Mouse (Mus musculus) myocyte (in vitro differentiated cells): ENCODE data around the gene Diaph3. TPM values are rescaled to one million over a fixed set of nuclear protein-coding genes. Genes with fewer than 3 reads are reported as not detected.

Experiments used
- H3K27me3 ChIP-seq: one replicate; pipeline ENCODE4 v1.6.1; 2011; ENCODE audit not compliant: control insufficient read depth, insufficient read depth, insufficient read length
- H3K36me3 ChIP-seq: one replicate; pipeline ENCODE4 v1.6.1; 2011; ENCODE audit not compliant: control insufficient read depth, insufficient read depth
- H3K4me2 ChIP-seq: one replicate; pipeline ENCODE4 v1.6.1; 2011; ENCODE audit warnings: low read depth, control low read depth
- H3K4me3 ChIP-seq: one replicate; pipeline ENCODE4 v1.5.1; 2011; ENCODE audit warnings: mild to moderate bottlenecking, control low read depth, moderate library complexity
- H3K79me2 ChIP-seq: one replicate; pipeline ENCODE4 v1.6.1; 2011; ENCODE audit not compliant: control insufficient read depth, insufficient read depth
- H3ac ChIP-seq: one replicate; pipeline ENCODE4 v1.6.1; 2011; ENCODE audit not compliant: control insufficient read depth, insufficient read length
- CEBPB ChIP-seq: IDR thresholded peaks from 2 replicates; pipeline ENCODE4 v1.6.1; 2011; ENCODE audit warnings: mild to moderate bottlenecking, moderate library complexity; ENCODE audit not compliant: poor library complexity, insufficient read depth, severe bottlenecking
- E2F4 ChIP-seq: IDR thresholded peaks from one replicate; pipeline ENCODE4 v1.6.1; 2011; ENCODE audit warnings: mild to moderate bottlenecking, control low read depth, moderate library complexity; ENCODE audit not compliant: insufficient read depth
- MAX ChIP-seq: IDR thresholded peaks from one replicate; pipeline ENCODE4 v1.6.1; 2011; ENCODE audit warnings: low read depth, mild to moderate bottlenecking, control low read depth
- MYOD1 ChIP-seq, 3 experiments: IDR thresholded peaks; one replicate each; pipeline ENCODE4 v1.6.1; 2011; ENCODE audit warnings: control low read depth in 2 of 3, low read depth in 2 of 3, mild to moderate bottlenecking in 2 of 3, moderate library complexity in 1 of 3; ENCODE audit not compliant: insufficient read length in 2 of 3, control insufficient read depth in 1 of 3
- MYOG ChIP-seq, 3 experiments: IDR thresholded peaks; one replicate each; pipeline ENCODE4 v1.6.1; 2011; ENCODE audit warnings: control low read depth in 2 of 3, low read depth in 2 of 3, mild to moderate bottlenecking in 2 of 3; ENCODE audit not compliant: insufficient read length in 2 of 3, control insufficient read depth in 1 of 3, insufficient read depth in 1 of 3
- POLR2A ChIP-seq: IDR thresholded peaks from one replicate; pipeline ENCODE4 v1.6.1; 2011; ENCODE audit warnings: low read depth, mild to moderate bottlenecking, control low read depth, moderate library complexity; ENCODE audit not compliant: insufficient read length
- POLR2AphosphoS2 ChIP-seq: IDR thresholded peaks from one replicate; pipeline ENCODE4 v1.6.1; 2011; ENCODE audit warnings: low read depth, control low read depth; ENCODE audit not compliant: insufficient read length
- REST ChIP-seq: IDR thresholded peaks from one replicate; pipeline ENCODE4 v1.6.1; 2011; ENCODE audit warnings: mild to moderate bottlenecking, control low read depth, moderate library complexity; ENCODE audit not compliant: insufficient read depth, insufficient read length
- SRF ChIP-seq: IDR thresholded peaks from one replicate; pipeline ENCODE4 v1.6.1; 2011; ENCODE audit warnings: low read depth; ENCODE audit not compliant: control insufficient read depth, insufficient read length
- TCF12 ChIP-seq: IDR thresholded peaks from one replicate; pipeline ENCODE4 v1.6.1; 2011; ENCODE audit warnings: mild to moderate bottlenecking, control low read depth; ENCODE audit not compliant: poor library complexity, insufficient read depth, severe bottlenecking
- TCF3 ChIP-seq: IDR thresholded peaks from one replicate; pipeline ENCODE4 v1.6.1; 2011; ENCODE audit warnings: low read depth, control low read depth; ENCODE audit not compliant: insufficient read length
- USF1 ChIP-seq: IDR thresholded peaks from one replicate; pipeline ENCODE4 v1.6.1; 2011; ENCODE audit warnings: low read depth, mild to moderate bottlenecking, control low read depth, moderate library complexity
- polyA plus RNA-seq: library from polyadenylated mRNA; unstranded; fragments of >200 nt; fragmentation: generic; extraction: Trizol; gene quantifications from one replicate; pipeline ENCODE4 v1.2.1, GENCODE M21; 2012; ENCODE audit warnings: missing spikeins

Gene Diaph3
- polyA plus RNA-seq, 1 experiment, result 5.7 TPM

DNA sequence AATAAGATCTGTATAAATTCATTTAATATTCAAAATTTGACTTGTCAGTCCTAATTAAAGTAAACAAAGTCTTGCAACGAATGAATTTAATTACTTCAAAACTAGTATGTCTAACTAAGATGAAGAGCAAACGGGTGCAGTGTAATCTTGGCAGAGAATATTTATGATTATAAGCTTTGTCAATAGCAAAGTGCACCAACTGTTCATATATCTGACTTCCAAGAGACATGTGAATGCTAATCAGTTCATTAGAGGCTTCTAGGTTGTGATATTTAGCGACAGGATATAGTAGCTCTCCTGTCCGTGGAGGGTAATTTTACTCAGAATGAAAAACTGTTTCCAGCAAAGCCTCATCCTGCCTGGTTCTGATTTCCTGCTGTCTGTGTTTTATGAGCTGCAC is 308.0 kb downstream of the Diaph3 start:
- H3K36me3 ChIP-seq, result no peaks in the 10 kb centered on the region
- no peaks in the 10 kb centered on the region for H3K27me3 ChIP-seq
- no peaks in the 10 kb centered on the region for H3K79me2 ChIP-seq
- no peak for TF ChIP-seq USF1
- no peak for TF ChIP-seq MAX
- TF ChIP-seq CEBPB, result no peak
- no peak for TF ChIP-seq E2F4
- no peak for TF ChIP-seq POLR2A
- no peak for TF ChIP-seq TCF3
- no peak for TF ChIP-seq SRF
- no peak for TF ChIP-seq MYOG (IDR thresholded peaks at IDR 0.05; ENCODE audit: control insufficient read depth in 1 of 3, insufficient read depth in 1 of 3, insufficient read length in 2 of 3, low read depth in 2 of 3)
- TF ChIP-seq POLR2AphosphoS2, result no peak
- TF ChIP-seq REST, result no peak
- TF ChIP-seq MYOD1 (IDR thresholded peaks at IDR 0.05; ENCODE audit: control insufficient read depth in 1 of 3, insufficient read length in 2 of 3, low read depth in 2 of 3), result no peak
- TF ChIP-seq TCF12, result no peak
- H3K4me3 ChIP-seq, result no peak overlapping the region
- H3K4me2 ChIP-seq, result no peak overlapping the region
- H3ac ChIP-seq, result no peak overlapping the region

DNA sequence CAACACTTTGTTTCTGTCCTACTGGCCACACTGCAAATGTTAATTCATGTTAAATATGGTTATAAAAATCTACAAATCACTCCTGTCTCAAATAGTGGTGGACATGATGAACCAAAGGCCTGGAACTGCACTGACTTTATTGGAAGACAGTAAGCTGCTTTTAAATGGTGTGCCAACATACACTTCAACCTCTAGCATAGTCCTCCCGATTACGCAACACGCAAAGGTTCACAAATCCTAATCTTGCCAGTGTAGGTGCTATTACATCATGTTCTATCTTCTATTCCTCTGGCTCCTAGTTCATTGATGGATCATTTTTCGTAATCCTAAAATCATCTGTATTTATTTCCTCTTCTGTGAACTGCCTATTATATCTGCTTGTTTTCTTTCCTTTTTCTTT is 324.8 kb downstream of the Diaph3 start:
- TF ChIP-seq POLR2A (no peak), CEBPB (0 out of 2 replicates have a peak, but pooled peaks have one; percentile 28)

DNA sequence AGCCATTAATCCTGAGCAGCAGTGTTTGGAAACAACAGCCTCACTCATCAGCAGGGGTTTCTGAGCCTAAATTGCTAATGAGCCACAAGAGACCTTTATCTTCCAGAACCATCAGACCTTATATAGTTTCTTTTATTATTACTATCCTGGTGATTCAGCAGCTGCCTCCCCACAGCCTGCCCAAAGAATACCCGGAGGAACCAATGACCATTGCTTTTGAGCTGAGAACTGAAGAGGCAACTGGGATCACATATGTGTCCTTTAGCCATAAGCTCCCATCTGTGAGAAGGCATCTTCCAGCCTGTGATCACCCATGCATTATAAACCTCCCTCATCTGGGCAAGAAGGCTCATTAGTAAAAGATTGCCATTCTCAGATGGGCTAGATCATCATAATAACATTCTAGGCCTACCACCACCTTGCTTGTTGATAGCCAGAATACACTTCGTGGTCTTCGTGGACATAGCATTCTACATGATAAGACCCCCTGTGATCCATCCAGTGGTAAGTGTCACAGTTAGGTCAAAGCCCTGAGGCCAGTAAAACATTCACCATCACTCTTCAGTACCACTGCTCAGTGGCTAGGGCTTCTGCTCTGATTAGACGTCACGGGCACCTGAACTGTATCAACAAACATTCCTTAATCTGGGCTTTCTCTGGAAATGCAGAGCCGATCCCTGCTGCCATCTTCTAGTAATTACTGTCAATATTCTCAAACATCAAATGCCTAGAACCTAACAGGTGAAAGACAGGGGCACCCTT is 352.0 kb downstream of the Diaph3 start:
- no peaks in the 10 kb centered on the region for H3K36me3 ChIP-seq
- H3K27me3 ChIP-seq, result no peaks in the 10 kb centered on the region
- H3K4me3 ChIP-seq, result no peak overlapping the region
- TF ChIP-seq POLR2AphosphoS2 (no peak), MAX (no peak), TCF12 (no peak), TCF3 (no peak), CEBPB (no peak), REST (no peak)
- no peak overlapping the region for H3ac ChIP-seq
- H3K79me2 ChIP-seq, result no peaks in the 10 kb centered on the region
- no peak overlapping the region for H3K4me2 ChIP-seq

More for the DNA sequence above, 324.8 kb downstream of the Diaph3 start:
- Histone ChIP-seq H3K27me3 (no peaks in the 10 kb centered on the region), H3ac (no peak overlapping the region), H3K4me2 (no peak overlapping the region), H3K79me2 (no peaks in the 10 kb centered on the region), H3K36me3 (peaks cover 6% of the 10 kb centered on the region), H3K4me3 (no peak overlapping the region)

DNA sequence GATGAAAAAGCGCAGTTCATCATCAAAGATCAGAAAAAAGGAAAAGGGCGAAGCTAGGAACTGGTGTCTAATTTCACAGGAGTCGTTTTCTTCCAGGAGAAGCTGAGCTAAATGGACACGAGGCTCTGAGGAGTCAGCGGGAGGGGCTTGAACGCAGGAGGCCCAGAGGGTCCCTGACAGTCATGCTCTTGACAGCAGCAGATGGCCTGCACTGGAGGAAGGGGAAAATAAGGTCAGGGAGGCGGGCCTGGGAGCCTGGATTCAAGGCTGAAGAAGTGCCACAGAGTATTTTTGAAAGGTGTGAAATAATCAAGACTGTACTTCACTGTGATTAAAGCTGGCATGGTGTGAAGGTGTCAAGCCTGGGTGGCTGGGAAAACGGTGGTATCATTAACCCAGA is 354.2 kb downstream of the Diaph3 start:
- Histone ChIP-seq H3K27me3 (no peaks in the 10 kb centered on the region), H3K36me3 (no peaks in the 10 kb centered on the region)
- TF ChIP-seq MAX (no peak), POLR2AphosphoS2 (no peak), MYOD1 (IDR thresholded peaks at IDR 0.05; ENCODE audit: control insufficient read depth in 1 of 3, insufficient read length in 2 of 3, low read depth in 2 of 3) (no peak), POLR2A (no peak), SRF (no peak), TCF3 (no peak), MYOG (IDR thresholded peaks at IDR 0.05; ENCODE audit: control insufficient read depth in 1 of 3, insufficient read depth in 1 of 3, insufficient read length in 2 of 3, low read depth in 2 of 3) (no peak), USF1 (no peak), REST (no peak), TCF12 (no peak), E2F4 (no peak), CEBPB (no peak)

More for the DNA sequence above, 354.2 kb downstream of the Diaph3 start:
- H3K4me3 ChIP-seq, result no peak overlapping the region
- H3ac ChIP-seq, result no peak overlapping the region
- no peak overlapping the region for H3K4me2 ChIP-seq
- no peaks in the 10 kb centered on the region for H3K79me2 ChIP-seq
